Mouse (Mus musculus) right cerebral cortex, postnatal 10 days (tissue): ENCODE data around the gene Lce1h.

Experiments
- DNase-seq, 2 experiments: peaks; one replicate each; pipeline ENCODE4 v3.0.0; 2021; ENCODE audit warnings: low spot score in 2 of 2

The Lce1h gene

DNA sequence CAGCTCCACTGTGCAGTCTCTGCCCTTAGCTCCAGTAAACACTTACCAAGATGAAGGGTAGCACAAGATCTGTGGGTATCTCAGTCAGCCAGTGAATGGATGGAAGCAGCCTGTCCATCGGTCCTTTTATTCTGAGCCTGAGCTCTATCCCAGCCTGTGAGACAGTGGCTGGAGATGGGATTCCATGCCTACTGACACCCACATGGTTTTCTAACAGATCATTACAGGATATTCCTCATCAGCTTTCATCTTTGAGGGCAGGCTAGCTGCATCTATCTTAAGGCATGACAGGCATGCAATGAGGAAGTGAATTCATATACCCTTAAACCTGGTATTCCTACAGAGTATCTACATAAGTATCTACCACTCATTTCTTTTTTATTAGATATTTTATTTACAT, at the start of gene Lce1h:
Lce1h (minus strand) TSS at position 101 of the 400 bp plus-strand sequence.
- no peak for DNase-seq

GRCm38 (mm10) chr3:92807791-92808190, 42.9 kb upstream of the Lce1h start, which contains the start of gene Lce1k:
Lce1k (minus strand) TSS chr3:92807891.
- no peak for DNase-seq

- no peak for DNase-seq
These were observed 25.5 kb upstream of the Lce1h start, which contains the start of gene Lce1j for GRCm38 (mm10) chr3:92790414-92790813. Lce1j (minus strand) TSS chr3:92790514.

DNA sequence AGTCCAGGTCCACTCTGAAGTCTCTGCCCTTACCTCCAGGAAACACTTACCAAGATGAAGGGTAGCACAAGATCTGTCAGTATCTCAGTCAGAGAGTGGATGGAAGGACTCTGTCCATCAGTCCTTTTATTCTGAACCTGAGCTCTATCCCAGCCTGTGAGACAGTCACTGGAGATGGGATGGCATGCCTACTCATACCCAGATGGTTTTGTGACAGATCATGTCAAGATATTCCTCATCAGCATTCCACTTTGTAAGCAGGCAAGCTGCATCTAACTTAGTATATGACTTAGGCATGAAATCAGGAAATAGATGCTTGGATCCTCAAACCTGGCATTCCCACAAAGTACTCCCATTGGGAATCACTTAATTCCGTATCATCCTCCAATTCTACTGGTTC, 13.9 kb upstream of the Lce1h start, which contains the start of gene Lce1i:
Lce1i (minus strand) TSS at position 101 of the 400 bp plus-strand sequence.
- DNase-seq: no peak

DNA sequence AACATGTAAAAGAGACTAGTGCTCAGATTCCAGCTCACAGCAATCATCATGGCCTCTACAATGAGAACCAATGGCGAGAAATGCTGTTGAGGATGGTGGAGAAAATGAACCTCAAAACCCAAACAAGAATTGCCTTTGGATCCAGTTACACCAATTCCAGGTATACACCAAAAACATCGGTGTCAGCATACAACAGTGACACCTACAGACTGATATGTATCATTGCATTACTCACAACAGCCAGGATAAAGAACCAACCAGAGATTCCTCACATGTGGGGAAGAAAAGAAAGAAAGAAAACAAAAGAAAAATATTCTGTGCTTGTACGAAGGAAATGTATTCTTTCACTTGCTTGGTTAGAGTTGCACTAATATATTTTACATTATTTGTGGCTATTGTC, 6.7 kb upstream of the Lce1h start:
- no peak for DNase-seq

DNA sequence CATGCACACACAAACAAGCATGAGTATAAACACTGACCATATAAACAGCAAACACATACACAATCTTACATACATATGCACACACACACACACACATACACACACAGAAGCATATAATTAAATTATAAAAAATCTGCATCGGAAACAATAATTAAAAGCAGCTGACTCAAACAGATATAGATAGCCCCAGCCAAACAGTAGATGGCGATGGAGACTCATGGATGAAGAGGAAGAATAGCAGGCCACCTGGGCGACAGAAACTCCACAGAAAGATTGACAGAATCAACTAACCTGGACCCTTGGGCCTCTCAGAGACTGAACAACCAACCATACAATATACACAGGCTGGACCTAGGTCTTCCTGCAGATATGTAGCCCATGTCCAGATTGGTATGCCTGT, 11.7 kb downstream of the Lce1h start:
- DNase-seq: no peak

DNA sequence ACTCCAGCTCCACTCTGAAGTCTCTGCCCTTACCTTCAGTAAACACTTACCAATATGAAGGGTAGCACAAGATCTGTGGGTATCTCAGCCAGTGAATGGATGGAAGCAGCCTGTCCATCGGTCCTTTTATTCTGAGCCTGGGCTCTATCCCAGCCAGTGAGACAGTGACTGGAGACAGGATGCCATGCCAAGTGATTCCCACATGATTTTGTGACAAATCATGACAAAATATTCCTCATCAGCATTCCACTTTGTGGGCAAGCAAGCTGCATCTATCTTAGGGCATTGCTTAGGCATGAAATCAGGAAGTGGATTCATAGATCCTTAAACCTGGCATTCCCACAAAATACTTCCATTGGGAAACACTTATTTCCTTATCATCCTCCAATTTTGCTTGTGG, 12.6 kb downstream of the Lce1h start, which contains the start of gene Lce1g:
Lce1g (minus strand) TSS at position 101 of the 400 bp plus-strand sequence.
- DNase-seq: no peak

DNA sequence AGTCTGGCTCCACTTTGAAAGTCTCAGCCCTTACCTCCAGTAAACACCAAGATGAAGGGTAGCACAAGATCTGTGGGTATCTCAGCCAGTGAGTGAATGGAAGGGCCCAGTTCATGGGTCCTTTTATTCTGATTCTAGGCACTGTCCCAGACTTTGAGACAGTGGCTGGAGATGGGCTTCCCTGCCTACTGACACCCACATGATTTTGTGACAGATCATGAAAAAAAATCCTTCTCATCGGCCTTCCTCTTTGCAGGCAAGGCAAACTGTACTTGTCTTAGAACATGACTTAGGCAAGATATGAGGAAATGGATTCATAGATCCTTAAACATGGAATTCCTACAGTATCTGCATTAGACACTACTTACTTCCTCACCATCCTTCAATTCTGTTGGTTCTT, 25.9 kb downstream of the Lce1h start, which contains the start of gene Gm38119:
Gm38119 (minus strand) TSS at position 101 of the 400 bp plus-strand sequence.
- DNase-seq: no peak

- DNase-seq: no peak
These were observed 42.2 kb downstream of the Lce1h start for GRCm38 (mm10) chr3:92722631-92723030.

DNA sequence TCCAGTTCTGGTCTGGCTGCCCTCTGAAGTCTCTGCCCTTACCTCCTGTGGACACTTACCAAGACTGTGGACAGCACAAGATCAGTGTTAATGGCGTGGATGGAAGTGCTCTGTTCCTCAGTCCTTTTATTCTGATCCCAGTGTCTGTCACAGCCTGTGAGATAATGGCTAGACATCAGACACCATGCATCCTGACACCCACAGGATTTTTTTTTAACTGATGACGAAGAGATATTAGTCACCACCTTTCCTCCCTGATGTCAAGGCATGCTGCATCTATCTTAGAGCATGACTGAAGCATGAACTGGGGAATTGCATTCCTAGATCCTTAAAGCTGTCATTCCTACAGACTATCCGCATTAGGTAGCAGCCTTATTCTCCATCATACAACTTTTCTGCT, 44.6 kb downstream of the Lce1h start, which contains the start of gene Lce1f:
Lce1f (minus strand) TSS at position 101 of the 400 bp plus-strand sequence.
- no peak for DNase-seq

DNA sequence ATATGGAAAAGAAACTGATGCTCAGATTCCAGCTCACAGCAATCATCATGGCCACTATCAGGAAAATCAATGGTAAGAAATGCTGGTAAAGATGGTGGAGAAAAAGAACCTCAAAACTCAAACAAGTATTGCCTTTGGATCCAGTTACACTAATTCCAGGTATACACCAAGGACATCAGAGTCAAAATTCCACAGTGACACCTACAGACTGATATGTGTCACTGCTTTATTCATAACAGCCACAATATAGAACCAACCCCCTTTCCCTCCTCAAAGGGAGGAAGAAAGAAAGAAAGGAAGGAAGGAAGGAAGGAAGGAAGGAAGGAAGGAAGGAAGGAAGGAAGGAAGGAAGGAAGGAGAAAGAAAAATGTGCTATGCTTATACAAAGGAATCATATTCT, 49.7 kb downstream of the Lce1h start:
- DNase-seq: no peak
